Mouse (Mus musculus) forelimb bud, embryonic 11.5 days (tissue): ENCODE results near the gene Mre11a.
A peak's percentile ranks its signal among the peaks of the same experiment; 100 is the strongest.

Experiments
- DNase-seq: peaks from one replicate; pipeline ENCODE4 v3.0.0-alpha.2; 2012; ENCODE audit warnings: low read depth, low spot score

Mre11a gene

GRCm38 (mm10) chr9:14821396-14821795 lies 36.9 kb downstream of the Mre11a start:
- no peak for DNase-seq

GRCm38 (mm10) chr9:14824840-14825239 lies 40.4 kb downstream of the Mre11a start:
- no peak for DNase-seq

GRCm38 (mm10) chr9:14827875-14828274 lies 43.4 kb downstream of the Mre11a start:
- DNase-seq: no peak

GRCm38 (mm10) chr9:14832046-14832445 lies 47.6 kb downstream of the Mre11a start:
- no peak for DNase-seq

- DNase-seq: no peak
Observed at GRCm38 (mm10) chr9:14835335-14836075, 51.1 kb downstream of the Mre11a start.

GRCm38 (mm10) chr9:14839527-14839926 lies 55.1 kb downstream of the Mre11a start:
- DNase-seq: no peak

- no peak for DNase-seq
Observed at GRCm38 (mm10) chr9:14839970-14840369, 55.5 kb downstream of the Mre11a start.

- peak; percentile 25 for DNase-seq
Observed at GRCm38 (mm10) chr9:14841878-14842761, 57.7 kb downstream of the Mre11a start.

GRCm38 (mm10) chr9:14843311-14843857 lies 58.9 kb downstream of the Mre11a start:
- DNase-seq: no peak

GRCm38 (mm10) chr9:14843901-14844300 lies 59.4 kb downstream of the Mre11a start:
- DNase-seq: no peak

GRCm38 (mm10) chr9:14846428-14846827 lies 62.0 kb downstream of the Mre11a start:
- no peak for DNase-seq

GRCm38 (mm10) chr9:14848267-14848935 lies 63.9 kb downstream of the Mre11a start:
- no peak for DNase-seq

GRCm38 (mm10) chr9:14854585-14854984 lies 70.1 kb downstream of the Mre11a start:
- DNase-seq: no peak

- no peak for DNase-seq
Observed at GRCm38 (mm10) chr9:14856922-14857654, 72.6 kb downstream of the Mre11a start.

- no peak for DNase-seq
Observed at GRCm38 (mm10) chr9:14858170-14858706, 73.8 kb downstream of the Mre11a start.

GRCm38 (mm10) chr9:14858782-14859181 lies 74.3 kb downstream of the Mre11a start:
- DNase-seq: no peak

- peak; percentile 55 for DNase-seq
Observed at GRCm38 (mm10) chr9:14859868-14860639, 75.6 kb downstream of the Mre11a start, which contains the start of gene Gpr83. TSS of gene Gpr83 (plus strand) at chr9:14860210.

- no peak for DNase-seq
Observed at GRCm38 (mm10) chr9:14863126-14863525, 78.7 kb downstream of the Mre11a start.

- no peak for DNase-seq
Observed at GRCm38 (mm10) chr9:14864726-14865125, 80.3 kb downstream of the Mre11a start.

GRCm38 (mm10) chr9:14866957-14867356 lies 82.5 kb downstream of the Mre11a start:
- DNase-seq: peak; percentile 37
